Mouse (Mus musculus) MEL (cell line): ENCODE measurements at regions not wholly inside any gene's neighbourhood (a gene's known extent, or its start where the extent isn't known, plus 50 kb on each side); places are given as distances from the start of the nearest gene placed in this dataset.

Experiments
- DNase-seq: peaks from one replicate; pipeline ENCODE4 v3.0.0; 2011; ENCODE audit warnings: low read depth, low spot score
- H3K27ac ChIP-seq: 2 replicates; pipeline ENCODE4 v1.5.1; 2012; ENCODE audit warnings: low read depth, mild to moderate bottlenecking, control low read depth, low read length, moderate library complexity; ENCODE audit not compliant: control insufficient read depth
- H3K27me3 ChIP-seq, 2 experiments: fragments of 150-350 bp in 1 of 2; sonication (generic) in 1 of 2; 2 replicates each; pipeline ENCODE4 v1.6.1; 2012; ENCODE audit warnings: low read length in 2 of 2, mild to moderate bottlenecking in 2 of 2, improper control_type of control experiment in 1 of 2, moderate library complexity in 1 of 2; ENCODE audit not compliant: insufficient read depth in 2 of 2, control insufficient read depth in 1 of 2
- H3K36me3 ChIP-seq, 2 experiments: 2 replicates each; pipeline ENCODE4 v1.6.1; 2012 to 2014; ENCODE audit warnings: low read length in 2 of 2, improper control_type of control experiment in 1 of 2, inconsistent platforms in 1 of 2, mild to moderate bottlenecking in 1 of 2; ENCODE audit not compliant: insufficient read depth in 2 of 2, control insufficient read depth in 1 of 2
- H3K4me1 ChIP-seq, 2 experiments: fragments of 150-350 bp in 1 of 2; sonication (generic) in 1 of 2; 2 replicates each; pipeline ENCODE4 v1.6.1; 2012; ENCODE audit warnings: low read length in 2 of 2, improper control_type of control experiment in 1 of 2, mild to moderate bottlenecking in 1 of 2; ENCODE audit not compliant: insufficient read depth in 2 of 2, control insufficient read depth in 1 of 2
- H3K4me3 ChIP-seq, 2 experiments: fragments of 150-350 bp in 1 of 2; sonication (generic) in 1 of 2; 2 replicates each; pipeline ENCODE4 v1.5.1; 2012; ENCODE audit warnings: low read depth in 2 of 2, low read length in 2 of 2, mild to moderate bottlenecking in 2 of 2, moderate library complexity in 2 of 2, control low read depth in 1 of 2, improper control_type of control experiment in 1 of 2; ENCODE audit not compliant: control insufficient read depth in 1 of 2, insufficient read depth in 1 of 2
- H3K79me2 ChIP-seq: 2 replicates; pipeline ENCODE4 v1.6.1; 2012; ENCODE audit warnings: mild to moderate bottlenecking, low read length, moderate library complexity; ENCODE audit not compliant: control insufficient read depth, poor library complexity, insufficient read depth
- H3K9ac ChIP-seq: 2 replicates; pipeline ENCODE4 v1.6.1; 2012; ENCODE audit warnings: low read depth, mild to moderate bottlenecking, control low read depth, low read length, moderate library complexity; ENCODE audit not compliant: control insufficient read depth, poor library complexity, severe bottlenecking
- H3K9me3 ChIP-seq: fragments of 150-350 bp; sonication (generic); replicated peaks from 2 replicates; pipeline ENCODE4 v1.6.1; 2012; ENCODE audit warnings: mild to moderate bottlenecking, low read length, improper control_type of control experiment, moderate library complexity; ENCODE audit not compliant: insufficient read depth
- CHD2 ChIP-seq: IDR thresholded peaks from 2 replicates; pipeline ENCODE4 v1.6.1; 2011; ENCODE audit warnings: low read length, improper control_type of control experiment
- CTCF ChIP-seq, 3 experiments: IDR thresholded peaks in 2 of 3; conservative IDR thresholded peaks in 1 of 3; 2 replicates each; pipeline ENCODE4 v1.5.1; 2011 to 2012; ENCODE audit warnings: low read length in 3 of 3, low read depth in 2 of 3, mild to moderate bottlenecking in 2 of 3, improper control_type of control experiment in 1 of 3, inconsistent platforms in 1 of 3, mixed read lengths in 1 of 3, moderate library complexity in 1 of 3; ENCODE audit not compliant: control insufficient read depth in 1 of 3, insufficient read depth in 1 of 3, poor library complexity in 1 of 3, severe bottlenecking in 1 of 3
- ELF1 ChIP-seq: IDR thresholded peaks from 2 replicates; pipeline ENCODE4 v1.6.1; 2014; ENCODE audit warnings: low read depth, mild to moderate bottlenecking, inconsistent platforms, low read length, improper control_type of control experiment, moderate library complexity
- EP300 ChIP-seq, 2 experiments: IDR thresholded peaks; 2 replicates each; pipeline ENCODE4 v1.6.1; 2011; ENCODE audit warnings: improper control_type of control experiment in 2 of 2, low read length in 2 of 2, low read depth in 1 of 2, mild to moderate bottlenecking in 1 of 2
- ETS1 ChIP-seq: IDR thresholded peaks from 2 replicates; pipeline ENCODE4 v1.6.1; 2012; ENCODE audit warnings: low read depth, mild to moderate bottlenecking, inconsistent platforms, low read length, improper control_type of control experiment, moderate library complexity
- GABPA ChIP-seq: IDR thresholded peaks from 2 replicates; pipeline ENCODE4 v1.6.1; 2012; ENCODE audit warnings: low read depth, mild to moderate bottlenecking, inconsistent platforms, low read length, improper control_type of control experiment, moderate library complexity
- HCFC1 ChIP-seq: IDR thresholded peaks from 2 replicates; pipeline ENCODE4 v1.6.1; 2012; ENCODE audit warnings: low read depth, mild to moderate bottlenecking, inconsistent platforms, low read length, improper control_type of control experiment, moderate library complexity
- JUND ChIP-seq: IDR thresholded peaks from 2 replicates; pipeline ENCODE4 v1.6.1; 2011; ENCODE audit warnings: low read depth, mild to moderate bottlenecking, improper control_type of control experiment, low read length
- MAFK ChIP-seq: IDR thresholded peaks from 2 replicates; pipeline ENCODE4 v1.6.1; 2011; ENCODE audit warnings: low read depth, mild to moderate bottlenecking, low read length, improper control_type of control experiment, borderline replicate concordance
- MAX ChIP-seq: IDR thresholded peaks from 2 replicates; pipeline ENCODE4 v1.6.1; 2011; ENCODE audit warnings: low read length, improper control_type of control experiment
- MXI1 ChIP-seq: IDR thresholded peaks from 2 replicates; pipeline ENCODE4 v1.6.1; 2011; ENCODE audit warnings: mild to moderate bottlenecking, low read depth, low read length, improper control_type of control experiment
- MYB ChIP-seq: IDR thresholded peaks from 2 replicates; pipeline ENCODE4 v1.6.1; 2011; ENCODE audit warnings: mild to moderate bottlenecking, low read depth, low read length, improper control_type of control experiment
- NRF1 ChIP-seq: IDR thresholded peaks from 2 replicates; pipeline ENCODE4 v1.6.1; 2014; ENCODE audit warnings: low read depth, mild to moderate bottlenecking, inconsistent platforms, low read length, improper control_type of control experiment, moderate library complexity; ENCODE audit not compliant: poor library complexity, insufficient read depth, severe bottlenecking
- POLR2AphosphoS2 ChIP-seq: IDR thresholded peaks from 2 replicates; pipeline ENCODE4 v1.6.1; 2011; ENCODE audit warnings: low read length, improper control_type of control experiment
- RAD21 ChIP-seq: IDR thresholded peaks from 2 replicates; pipeline ENCODE4 v1.6.1; 2011; ENCODE audit warnings: mild to moderate bottlenecking, low read depth, low read length, improper control_type of control experiment
- TBP ChIP-seq: IDR thresholded peaks from 2 replicates; pipeline ENCODE4 v1.8.0; 2011; ENCODE audit warnings: low read depth, low read length, improper control_type of control experiment
- TCF12 ChIP-seq: IDR thresholded peaks from 2 replicates; pipeline ENCODE4 v1.6.1; 2014; ENCODE audit warnings: low read depth, mild to moderate bottlenecking, inconsistent platforms, low read length, improper control_type of control experiment, moderate library complexity
- UBTF ChIP-seq: IDR thresholded peaks from 2 replicates; pipeline ENCODE4 v1.6.1; 2012; ENCODE audit warnings: low read depth, mild to moderate bottlenecking, inconsistent platforms, low read length, improper control_type of control experiment, moderate library complexity, borderline replicate concordance; ENCODE audit not compliant: insufficient read depth
- USF1 ChIP-seq: IDR thresholded peaks from 2 replicates; pipeline ENCODE4 v1.6.1; 2014; ENCODE audit warnings: low read depth, mild to moderate bottlenecking, inconsistent platforms, low read length, improper control_type of control experiment, moderate library complexity
- USF2 ChIP-seq, 2 experiments: IDR thresholded peaks; 2 replicates each; pipeline ENCODE4 v1.6.1; 2011 to 2012; ENCODE audit warnings: improper control_type of control experiment in 2 of 2, low read length in 2 of 2, borderline replicate concordance in 1 of 2, inconsistent platforms in 1 of 2, low read depth in 1 of 2, mild to moderate bottlenecking in 1 of 2; ENCODE audit not compliant: insufficient read depth in 1 of 2
- ZC3H11A ChIP-seq: IDR thresholded peaks from 2 replicates; pipeline ENCODE4 v1.6.1; 2012; ENCODE audit warnings: low read depth, mild to moderate bottlenecking, inconsistent platforms, low read length, improper control_type of control experiment
- ZKSCAN1 ChIP-seq: IDR thresholded peaks from 2 replicates; pipeline ENCODE4 v1.6.1; 2012; ENCODE audit warnings: low read depth, mild to moderate bottlenecking, inconsistent platforms, low read length, improper control_type of control experiment, moderate library complexity
- ZNF384 ChIP-seq: IDR thresholded peaks from 2 replicates; pipeline ENCODE4 v1.6.1; 2012; ENCODE audit warnings: low read depth, mild to moderate bottlenecking, inconsistent platforms, low read length, improper control_type of control experiment

DNA sequence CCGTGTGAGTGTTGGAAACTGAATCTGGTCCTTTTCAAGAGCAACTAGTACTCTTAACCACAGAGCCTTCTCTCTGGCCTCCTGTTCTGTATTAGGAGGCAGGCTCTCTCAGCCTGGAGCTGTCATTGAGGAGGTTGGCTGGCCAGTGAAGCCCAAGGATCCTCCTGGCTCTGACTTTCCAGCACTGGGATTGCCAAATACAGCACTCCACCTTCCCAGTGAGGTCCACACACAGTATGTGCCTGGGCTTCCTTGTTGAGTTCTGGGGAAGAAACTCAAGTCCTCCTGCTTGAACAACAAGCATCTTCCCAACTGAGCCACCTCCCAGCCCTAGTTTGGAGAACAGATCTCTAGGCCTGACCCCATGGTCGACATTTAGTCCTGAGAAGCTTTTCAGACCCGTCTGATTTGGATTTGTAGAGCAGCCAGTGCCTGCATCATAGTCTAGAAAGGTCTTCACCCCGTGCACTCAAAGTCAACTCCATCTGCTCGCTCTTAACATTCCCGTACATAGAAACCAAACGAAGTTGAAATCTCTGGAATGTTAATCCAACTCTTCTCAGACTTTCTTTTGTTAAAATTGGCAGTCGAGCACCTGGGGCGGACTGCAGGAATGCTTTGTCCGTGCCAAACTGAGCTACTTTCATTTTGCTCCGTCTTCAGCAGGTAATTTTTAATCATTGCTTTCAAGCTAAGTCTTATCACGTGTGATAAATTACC, 99.2 kb upstream of the Tmem108 start:
- H3K27me3 ChIP-seq, result no peaks in the 10 kb centered on the region
- no peaks in the 10 kb centered on the region for H3K79me2 ChIP-seq
- no peaks in the 10 kb centered on the region for H3K9me3 ChIP-seq
- no peak overlapping the region for H3K27ac ChIP-seq
- TF ChIP-seq ETS1, result no peak
- TF ChIP-seq HCFC1, result no peak
- no peak for TF ChIP-seq UBTF
- no peak for TF ChIP-seq TBP
- TF ChIP-seq MAX, result no peak
- TF ChIP-seq MXI1, result no peak
- TF ChIP-seq USF2 (IDR thresholded peaks at IDR 0.05; ENCODE audit: borderline replicate concordance in 1 of 2, insufficient read depth in 1 of 2, low read depth in 1 of 2, low read length in 2 of 2), result no peak
- no peak for TF ChIP-seq ELF1
- TF ChIP-seq JUND, result no peak
- no peak overlapping the region for H3K9ac ChIP-seq
- DNase-seq, result no peak
- no peaks in the 10 kb centered on the region for H3K4me1 ChIP-seq
- H3K4me3 ChIP-seq, result no peak overlapping the region
- H3K36me3 ChIP-seq, result no peaks in the 10 kb centered on the region

DNA sequence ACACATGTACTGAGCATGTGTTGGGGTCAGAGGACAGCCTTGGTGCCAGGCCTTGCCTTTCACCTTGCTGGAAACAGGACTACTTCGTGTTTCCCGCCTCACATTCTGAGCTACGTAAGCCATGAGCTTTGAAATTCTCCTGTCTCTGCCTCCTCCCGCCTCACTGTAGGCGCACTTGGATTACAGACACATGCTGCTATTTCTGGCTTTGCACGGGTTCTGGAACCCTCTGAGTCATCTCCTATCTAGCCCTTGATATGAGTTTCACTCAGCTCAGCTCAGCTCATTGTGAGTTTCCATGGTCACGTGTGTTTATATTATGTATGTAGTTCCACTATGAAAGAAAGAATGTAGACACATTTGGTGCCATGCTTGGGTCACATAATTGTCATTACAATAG, 100.9 kb upstream of the Tmem108 start:
- TF ChIP-seq CHD2 (no peak), ZKSCAN1 (no peak), MAFK (no peak), USF1 (no peak), MXI1 (no peak), NRF1 (no peak), ZC3H11A (no peak), ETS1 (no peak), EP300 (IDR thresholded peaks at IDR 0.05; ENCODE audit: low read depth in 1 of 2, low read length in 2 of 2) (no peak), MYB (no peak), MAX (no peak), CTCF (IDR thresholded peaks at IDR 0.05 in 2 of 3, conservative IDR thresholded peaks at IDR 0.05 in 1 of 3; ENCODE audit: control insufficient read depth in 1 of 3, insufficient read depth in 1 of 3, low read depth in 2 of 3, low read length in 3 of 3, poor library complexity in 1 of 3, severe bottlenecking in 1 of 3) (no peak), ZNF384 (no peak), ELF1 (no peak), RAD21 (no peak), POLR2AphosphoS2 (no peak), UBTF (no peak), TCF12 (no peak), USF2 (IDR thresholded peaks at IDR 0.05; ENCODE audit: borderline replicate concordance in 1 of 2, insufficient read depth in 1 of 2, low read depth in 1 of 2, low read length in 2 of 2) (no peak), GABPA (no peak)
- TF ChIP-seq, all 39 proteins: peak for 0
- Histone ChIP-seq H3K27me3 (no peaks in the 10 kb centered on the region), H3K27ac (no peak overlapping the region)

More for the DNA sequence above, 100.9 kb upstream of the Tmem108 start:
- H3K9me3 ChIP-seq, result no peaks in the 10 kb centered on the region
- H3K9ac ChIP-seq, result no peak overlapping the region
- H3K36me3 ChIP-seq, result no peaks in the 10 kb centered on the region
- no peak overlapping the region for H3K4me3 ChIP-seq
- DNase-seq, result no peak
- no peaks in the 10 kb centered on the region for H3K79me2 ChIP-seq
- H3K4me1 ChIP-seq, result no peaks in the 10 kb centered on the region
